Mouse (Mus musculus): ENCODE results near the gene Mageb18. TPM values are rescaled to one million over a fixed set of nuclear protein-coding genes. Genes with fewer than 3 reads are reported as not detected.
"Not testable (repeated sequence)": the region's sequence is repeated elsewhere in the genome, so short reads cannot be mapped to it uniquely, and the experiment has no call there.

Mageb18 gene
- polyA plus RNA-seq (2012; rRNA removed), result not detected in 2 replicates

GRCm38 (mm10) chrX:92599472-92599871, at the start of gene Mageb18:
Gene Mageb18 (minus strand): TSS chrX:92599572.
- no peak for DNase-seq
- H3K27ac ChIP-seq (ENCODE audit: control insufficient read depth, insufficient read depth, low read length), result no peak within 1 kb of the TSS
- no peaks in the 10 kb centered on the region for H3K4me1 ChIP-seq (replicated peaks; ENCODE audit: control insufficient read depth, insufficient read depth, low read length)
- H3K4me3 ChIP-seq (ENCODE audit: control insufficient read depth, insufficient read depth, low read length), result no peak within 1 kb of the TSS
- no peak for TF ChIP-seq CTCF (IDR thresholded peaks at IDR 0.05; ENCODE audit: borderline replicate concordance, control insufficient read depth, extremely low read depth, insufficient read depth, low read length, poor library complexity)
- TF ChIP-seq POLR2A (IDR thresholded peaks at IDR 0.05; ENCODE audit: control insufficient read depth, extremely low read depth, insufficient read depth, low read length, poor library complexity), result no peak
- 88% methylated on average over 1 of the region's 1 CpGs for WGBS
- no peaks in the 10 kb centered on the region for H3K27me3 ChIP-seq (ENCODE audit: control insufficient read depth, insufficient read depth, low read length)
- H3K36me3 ChIP-seq (ENCODE audit: control insufficient read depth, insufficient read depth, low read length), result no peaks in the 10 kb centered on the region

- 91% methylated on average over 3 of the region's 3 CpGs for WGBS
Observed at GRCm38 (mm10) chrX:92612788-92613187, 13.4 kb upstream of the Mageb18 start.

GRCm38 (mm10) chrX:92610466-92610865, 11.1 kb upstream of the Mageb18 start:
- no peak for DNase-seq
- WGBS, result 74% methylated on average over 3 of the region's 3 CpGs
- no peaks in the 10 kb centered on the region for H3K36me3 ChIP-seq (ENCODE audit: control insufficient read depth, insufficient read depth, low read length)
- H3K4me3 ChIP-seq (ENCODE audit: control insufficient read depth, insufficient read depth, low read length), result no peak overlapping the region
- H3K4me1 ChIP-seq (replicated peaks; ENCODE audit: control insufficient read depth, insufficient read depth, low read length), result no peaks in the 10 kb centered on the region
- TF ChIP-seq POLR2A (IDR thresholded peaks at IDR 0.05; ENCODE audit: control insufficient read depth, extremely low read depth, insufficient read depth, low read length, poor library complexity) (no peak), CTCF (IDR thresholded peaks at IDR 0.05; ENCODE audit: borderline replicate concordance, control insufficient read depth, extremely low read depth, insufficient read depth, low read length, poor library complexity) (no peak)
- H3K27me3 ChIP-seq (ENCODE audit: control insufficient read depth, insufficient read depth, low read length), result no peaks in the 10 kb centered on the region
- no peak overlapping the region for H3K27ac ChIP-seq (ENCODE audit: control insufficient read depth, insufficient read depth, low read length)

More at GRCm38 (mm10) chrX:92612788-92613187, 13.4 kb upstream of the Mageb18 start:
- H3K27me3 ChIP-seq (ENCODE audit: control insufficient read depth, insufficient read depth, low read length), result no peaks in the 10 kb centered on the region
- TF ChIP-seq POLR2A (IDR thresholded peaks at IDR 0.05; ENCODE audit: control insufficient read depth, extremely low read depth, insufficient read depth, low read length, poor library complexity) (no peak), CTCF (IDR thresholded peaks at IDR 0.05; ENCODE audit: borderline replicate concordance, control insufficient read depth, extremely low read depth, insufficient read depth, low read length, poor library complexity) (no peak)
- no peak overlapping the region for H3K27ac ChIP-seq (ENCODE audit: control insufficient read depth, insufficient read depth, low read length)
- no peak overlapping the region for H3K4me3 ChIP-seq (ENCODE audit: control insufficient read depth, insufficient read depth, low read length)
- no peaks in the 10 kb centered on the region for H3K4me1 ChIP-seq (replicated peaks; ENCODE audit: control insufficient read depth, insufficient read depth, low read length)
- DNase-seq, result no peak
- H3K36me3 ChIP-seq (ENCODE audit: control insufficient read depth, insufficient read depth, low read length), result no peaks in the 10 kb centered on the region

GRCm38 (mm10) chrX:92597324-92597723, 2.0 kb downstream of the Mageb18 start:
- DNase-seq, result no peak
- 27% methylated on average over 4 of the region's 4 CpGs for WGBS
- TF ChIP-seq POLR2A (IDR thresholded peaks at IDR 0.05; ENCODE audit: control insufficient read depth, extremely low read depth, insufficient read depth, low read length, poor library complexity), result no peak
- no peak for TF ChIP-seq CTCF (IDR thresholded peaks at IDR 0.05; ENCODE audit: borderline replicate concordance, control insufficient read depth, extremely low read depth, insufficient read depth, low read length, poor library complexity)
- H3K27me3 ChIP-seq (ENCODE audit: control insufficient read depth, insufficient read depth, low read length), result no peaks in the 10 kb centered on the region
- no peaks in the 10 kb centered on the region for H3K4me1 ChIP-seq (replicated peaks; ENCODE audit: control insufficient read depth, insufficient read depth, low read length)
- no peaks in the 10 kb centered on the region for H3K36me3 ChIP-seq (ENCODE audit: control insufficient read depth, insufficient read depth, low read length)
- no peak overlapping the region for H3K27ac ChIP-seq (ENCODE audit: control insufficient read depth, insufficient read depth, low read length)
- H3K4me3 ChIP-seq (ENCODE audit: control insufficient read depth, insufficient read depth, low read length), result no peak overlapping the region

- Histone ChIP-seq H3K4me3 (ENCODE audit: control insufficient read depth, insufficient read depth, low read length) (no peak overlapping the region), H3K36me3 (ENCODE audit: control insufficient read depth, insufficient read depth, low read length) (no peaks in the 10 kb centered on the region), H3K4me1 (replicated peaks; ENCODE audit: control insufficient read depth, insufficient read depth, low read length) (no peaks in the 10 kb centered on the region), H3K27me3 (ENCODE audit: control insufficient read depth, insufficient read depth, low read length) (no peaks in the 10 kb centered on the region), H3K27ac (ENCODE audit: control insufficient read depth, insufficient read depth, low read length) (no peak overlapping the region)
- WGBS, result 88% methylated on average over 1 of the region's 1 CpGs
- TF ChIP-seq CTCF (IDR thresholded peaks at IDR 0.05; ENCODE audit: borderline replicate concordance, control insufficient read depth, extremely low read depth, insufficient read depth, low read length, poor library complexity) (no peak), POLR2A (IDR thresholded peaks at IDR 0.05; ENCODE audit: control insufficient read depth, extremely low read depth, insufficient read depth, low read length, poor library complexity) (no peak)
- no peak for DNase-seq
Observed at GRCm38 (mm10) chrX:92527826-92528225, 71.5 kb downstream of the Mageb18 start.

GRCm38 (mm10) chrX:92498254-92498653, 101.1 kb downstream of the Mageb18 start:
- H3K36me3 ChIP-seq (ENCODE audit: control insufficient read depth, insufficient read depth, low read length), result no peaks in the 10 kb centered on the region
- no peaks in the 10 kb centered on the region for H3K27me3 ChIP-seq (ENCODE audit: control insufficient read depth, insufficient read depth, low read length)
- no peak overlapping the region for H3K27ac ChIP-seq (ENCODE audit: control insufficient read depth, insufficient read depth, low read length)
- no peak for DNase-seq
- 58% methylated on average over 1 of the region's 1 CpGs for WGBS
- H3K4me1 ChIP-seq (replicated peaks; ENCODE audit: control insufficient read depth, insufficient read depth, low read length), result no peaks in the 10 kb centered on the region
- H3K4me3 ChIP-seq (ENCODE audit: control insufficient read depth, insufficient read depth, low read length), result no peak overlapping the region
- TF ChIP-seq POLR2A (IDR thresholded peaks at IDR 0.05; ENCODE audit: control insufficient read depth, extremely low read depth, insufficient read depth, low read length, poor library complexity), result no peak
- no peak for TF ChIP-seq CTCF (IDR thresholded peaks at IDR 0.05; ENCODE audit: borderline replicate concordance, control insufficient read depth, extremely low read depth, insufficient read depth, low read length, poor library complexity)

- H3K36me3 ChIP-seq (ENCODE audit: control insufficient read depth, insufficient read depth, low read length); H3K27ac ChIP-seq (ENCODE audit: control insufficient read depth, insufficient read depth, low read length); H3K4me1 ChIP-seq (replicated peaks; ENCODE audit: control insufficient read depth, insufficient read depth, low read length); H3K27me3 ChIP-seq (ENCODE audit: control insufficient read depth, insufficient read depth, low read length); DNase-seq; H3K4me3 ChIP-seq (ENCODE audit: control insufficient read depth, insufficient read depth, low read length): not testable (repeated sequence)
- 95% methylated on average over 4 of the region's 4 CpGs for WGBS
Observed at GRCm38 (mm10) chrX:92489649-92490048, 109.7 kb downstream of the Mageb18 start, which contains the start of gene Gm5941. Gene Gm5941 (plus strand): TSS chrX:92489949.
